Mouse (Mus musculus) neural tube, embryonic 13.5 days (tissue): ENCODE results near the gene Lcn10. TPM values are rescaled to one million over a fixed set of nuclear protein-coding genes. Genes with fewer than 3 reads are reported as not detected.
"Not testable (repeated sequence)": the region's sequence is repeated elsewhere in the genome, so short reads cannot be mapped to it uniquely, and the experiment has no call there.

Source experiments
- ATAC-seq: fragments of 200-750 bp; cut with Nextera tagmentation; 2 replicates; pipeline ENCODE4 v1.8.0; 2017; ENCODE audit warnings: low read depth, mild to moderate bottlenecking, moderate TSS enrichment, moderate library complexity
- H3K27ac ChIP-seq: fragments of 300-500 bp; sonication (generic); replicated peaks from 2 replicates; pipeline ENCODE4 v1.5.1; 2015; ENCODE audit warnings: moderate library complexity, mild to moderate bottlenecking, inconsistent platforms
- H3K27me3 ChIP-seq: fragments of 300-500 bp; sonication (generic); 2 replicates; pipeline ENCODE4 v1.6.1; 2015; ENCODE audit warnings: mild to moderate bottlenecking, inconsistent platforms
- H3K36me3 ChIP-seq: fragments of 300-500 bp; sonication (generic); 2 replicates; pipeline ENCODE4 v1.6.1; 2015; ENCODE audit warnings: mild to moderate bottlenecking, inconsistent platforms
- H3K4me1 ChIP-seq: fragments of 300-500 bp; sonication (generic); replicated peaks from 2 replicates; pipeline ENCODE4 v1.6.1; 2015; ENCODE audit warnings: inconsistent platforms
- H3K4me2 ChIP-seq: fragments of 300-500 bp; sonication (generic); 2 replicates; pipeline ENCODE4 v1.6.1; 2015; ENCODE audit warnings: inconsistent platforms, mild to moderate bottlenecking, moderate library complexity
- H3K4me3 ChIP-seq: fragments of 300-500 bp; sonication (generic); 2 replicates; pipeline ENCODE4 v1.5.1; 2015; ENCODE audit warnings: mild to moderate bottlenecking, inconsistent platforms
- H3K9ac ChIP-seq: fragments of 300-500 bp; sonication (generic); 2 replicates; pipeline ENCODE4 v1.6.1; 2015; ENCODE audit warnings: moderate library complexity, mild to moderate bottlenecking, inconsistent platforms
- H3K9me3 ChIP-seq: fragments of 300-500 bp; sonication (generic); 2 replicates; pipeline ENCODE4 v1.6.1; 2016; ENCODE audit warnings: inconsistent platforms
- WGBS: fragments of 180-500 bp; shearing (Covaris S2); methylation state at CpG from one replicate; pipeline ENCODE4 v1.1.7; 2015; 5-methylcytosine and 5-hydroxymethylcytosine counted together
- polyA plus RNA-seq: library from polyadenylated mRNA; unstranded; fragments of >200 nt; fragmentation: Nextera tagmentation; extraction: Ambion mirVana; gene quantifications from 2 replicates; pipeline ENCODE4 v1.2.1, GENCODE M21; 2015

The Lcn10 gene
- polyA plus RNA-seq, 1 experiment from 2014 or later: not detected

DNA sequence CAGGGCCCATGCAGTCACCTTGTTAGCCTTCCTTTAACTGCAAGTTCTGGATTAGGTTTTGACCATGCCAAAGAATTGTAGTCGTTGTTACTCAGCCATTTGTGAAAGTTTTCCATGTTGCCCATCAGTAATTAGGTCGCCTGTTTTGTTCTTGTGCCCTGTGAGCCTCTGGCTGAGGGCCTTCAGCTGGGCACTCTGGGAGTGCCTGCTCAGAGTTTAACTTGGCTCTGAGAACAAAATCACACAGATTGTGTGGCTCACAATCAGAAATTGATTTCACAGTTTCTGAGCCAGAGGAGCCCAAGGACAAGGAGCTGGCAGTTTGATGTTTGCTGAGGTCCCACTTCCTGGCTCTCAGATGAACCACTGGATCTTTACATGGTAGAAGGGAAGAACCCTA is 27.3 kb downstream of the Lcn10 start:
- H3K4me3 ChIP-seq, H3K4me2 ChIP-seq, H3K9ac ChIP-seq, H3K9me3 ChIP-seq, H3K27ac ChIP-seq, ATAC-seq, H3K36me3 ChIP-seq, H3K27me3 ChIP-seq: not testable (repeated sequence)
- 75% methylated on average over 2 of the region's 2 CpGs for WGBS
- peaks cover 22% of the 10 kb centered on the region for H3K4me1 ChIP-seq

DNA sequence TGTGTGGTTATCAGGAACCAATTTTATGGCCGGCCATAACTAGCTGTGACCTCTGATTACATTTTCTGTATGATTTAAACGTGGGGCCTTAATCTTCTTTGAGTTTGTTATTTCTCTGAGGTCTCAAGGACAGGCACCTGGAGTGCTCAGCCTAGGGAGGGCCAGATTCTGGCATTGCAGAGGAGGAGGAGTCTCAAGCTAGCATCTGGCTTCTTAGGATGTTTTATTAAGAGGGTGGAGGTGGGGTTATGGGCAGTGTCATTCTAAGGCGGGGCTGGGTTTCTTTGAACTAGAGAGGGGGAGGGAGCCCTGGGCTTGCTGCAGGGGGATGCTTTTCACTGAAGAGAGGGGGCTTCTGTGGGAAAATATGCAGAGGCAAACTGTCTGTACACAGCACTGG is 29.1 kb downstream of the Lcn10 start:
- H3K9me3 ChIP-seq, H3K9ac ChIP-seq, H3K4me3 ChIP-seq, H3K27me3 ChIP-seq, H3K4me2 ChIP-seq, H3K36me3 ChIP-seq, H3K27ac ChIP-seq, ATAC-seq: not testable (repeated sequence)
- peaks cover 22% of the 10 kb centered on the region for H3K4me1 ChIP-seq
- 16% methylated on average over 3 of the region's 3 CpGs for WGBS

DNA sequence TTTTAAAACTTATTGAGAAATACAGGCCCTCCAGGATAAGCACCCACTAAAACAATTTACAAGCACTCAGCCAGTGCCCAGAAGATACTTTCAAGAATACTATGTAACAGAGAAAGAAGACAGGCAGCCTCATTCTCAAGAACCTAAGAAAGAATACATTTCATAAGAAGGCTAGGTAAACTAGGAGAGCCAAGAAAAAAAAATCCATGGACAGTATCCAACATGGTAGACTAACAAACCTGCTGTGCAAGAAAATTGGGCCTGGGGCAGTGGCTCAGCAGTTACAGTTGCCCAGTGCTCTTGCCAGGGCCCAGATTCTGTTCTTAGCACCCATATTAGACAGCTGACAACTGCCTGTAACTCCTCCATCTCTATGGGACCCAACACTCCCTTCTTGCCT is 34.7 kb downstream of the Lcn10 start:
- Histone ChIP-seq H3K27ac (no peak overlapping the region), H3K9ac (no peak overlapping the region), H3K4me1 (no peaks in the 10 kb centered on the region), H3K4me2 (no peak overlapping the region), H3K4me3 (no peak overlapping the region), H3K36me3 (no peaks in the 10 kb centered on the region), H3K27me3 (no peaks in the 10 kb centered on the region), H3K9me3 (no peaks in the 10 kb centered on the region)
- ATAC-seq: no peak

DNA sequence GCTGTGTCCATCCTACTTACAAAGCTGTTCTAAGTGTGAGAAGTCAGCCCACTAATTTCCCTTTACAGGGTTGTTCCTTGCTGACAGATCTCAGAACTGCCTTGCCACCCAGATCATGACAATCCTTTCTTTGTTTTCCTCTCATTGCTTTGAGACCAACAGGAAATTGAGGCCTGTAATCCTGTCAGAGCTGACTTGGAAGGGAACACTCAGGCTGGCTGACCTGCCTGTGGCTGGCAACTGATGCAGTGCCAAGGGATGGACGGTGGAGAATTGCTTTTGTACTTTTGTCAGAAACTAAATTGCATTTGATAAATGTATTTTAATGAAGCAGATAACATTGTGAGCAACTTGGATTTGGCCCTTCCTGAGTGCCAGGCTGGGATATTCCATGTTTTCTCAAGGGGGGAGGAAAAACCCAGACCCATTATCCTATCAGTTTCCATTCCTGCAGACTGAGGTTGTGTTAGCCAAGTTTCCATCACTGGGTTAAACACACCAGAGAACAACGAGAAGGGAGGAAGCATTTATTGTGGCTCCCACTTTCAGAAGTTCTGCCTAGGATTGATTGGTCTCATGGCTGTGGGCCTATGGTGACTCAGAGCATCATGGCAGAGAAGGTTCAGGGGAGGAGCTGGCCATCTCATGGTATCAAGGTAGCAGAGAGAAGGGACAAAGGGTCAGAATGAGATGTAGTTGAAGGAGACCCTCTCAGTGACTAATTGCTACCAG is 50.8 kb downstream of the Lcn10 start:
- no peak for ATAC-seq
- no peak overlapping the region for H3K9ac ChIP-seq
- H3K4me3 ChIP-seq: no peak overlapping the region
- H3K27me3 ChIP-seq: no peaks in the 10 kb centered on the region
- H3K9me3 ChIP-seq: no peaks in the 10 kb centered on the region
- no peak overlapping the region for H3K4me2 ChIP-seq
- WGBS: 64% methylated on average over 2 of the region's 2 CpGs
- no peak overlapping the region for H3K27ac ChIP-seq
- no peaks in the 10 kb centered on the region for H3K36me3 ChIP-seq
- no peaks in the 10 kb centered on the region for H3K4me1 ChIP-seq

Other genes starting within 250 kb of the Lcn10 start
- gene Clic3, start 225.9 kb upstream of the Lcn10 start, polyA plus RNA-seq: 2.8 and 3.2 TPM in 2 replicates
- gene Paxx, start 221.6 kb upstream of the Lcn10 start, polyA plus RNA-seq: 85.1 and 97.1 TPM in 2 replicates
- gene Ptgds, start 212.7 kb upstream of the Lcn10 start, polyA plus RNA-seq: 19.7 and 19.9 TPM in 2 replicates
- not detected in 2 replicates for gene Lcn12, start 188.8 kb upstream of the Lcn10 start, polyA plus RNA-seq
- gene Fbxw5, start 182.0 kb upstream of the Lcn10 start, polyA plus RNA-seq: 124 and 129 TPM in 2 replicates
- 5.7 and 8.0 TPM in 2 replicates for gene C8g, start 181.0 kb upstream of the Lcn10 start, polyA plus RNA-seq
- gene Traf2, start 135.8 kb upstream of the Lcn10 start, polyA plus RNA-seq: 19.2 and 20.8 TPM in 2 replicates
- 426 and 453 TPM in 2 replicates for gene Edf1, start 124.9 kb upstream of the Lcn10 start, polyA plus RNA-seq
- 2.5 and 3.4 TPM in 2 replicates for gene Mamdc4, start 107.9 kb upstream of the Lcn10 start, polyA plus RNA-seq
- 180 and 188 TPM in 2 replicates for gene Phpt1, start 107.5 kb upstream of the Lcn10 start, polyA plus RNA-seq
- gene Ajm1, start 101.0 kb upstream of the Lcn10 start, polyA plus RNA-seq: 7.1 and 8.4 TPM in 2 replicates
- 65.7 and 74.3 TPM in 2 replicates for gene Rabl6, start 74.2 kb upstream of the Lcn10 start, polyA plus RNA-seq
- gene Ccdc183, start 65.0 kb upstream of the Lcn10 start, polyA plus RNA-seq: 0.12 and 0.17 TPM in 2 replicates
- 37.7 and 41.2 TPM in 2 replicates for gene Tmem141, start 60.7 kb upstream of the Lcn10 start, polyA plus RNA-seq
- 2.7 and 3.1 TPM in 2 replicates for gene Fcna, start 54.7 kb upstream of the Lcn10 start, polyA plus RNA-seq
- not detected in 2 replicates for gene Lcn8, start 29.6 kb upstream of the Lcn10 start, polyA plus RNA-seq
- gene Lcn5, start 24.8 kb upstream of the Lcn10 start, polyA plus RNA-seq: not detected in 2 replicates
- not detected in 2 replicates for gene Lcn6, start 5.9 kb upstream of the Lcn10 start, polyA plus RNA-seq
- not detected in 2 replicates for gene Obp2a, start 17.3 kb downstream of the Lcn10 start, polyA plus RNA-seq
- 113 and 121 TPM in 2 replicates for gene Bmyc, start 24.0 kb downstream of the Lcn10 start, polyA plus RNA-seq
- gene Obp2b, start 54.3 kb downstream of the Lcn10 start, polyA plus RNA-seq: not detected in 2 replicates
- gene Lcn3, start 82.8 kb downstream of the Lcn10 start, polyA plus RNA-seq: not detected in 2 replicates
- gene Lcn11, start 94.3 kb downstream of the Lcn10 start, polyA plus RNA-seq: not detected in 2 replicates
- gene Gm13539, start 99.5 kb downstream of the Lcn10 start, polyA plus RNA-seq: not detected in 2 replicates
- gene Glt6d1, start 133.1 kb downstream of the Lcn10 start, polyA plus RNA-seq: not detected in 2 replicates
- not detected in 2 replicates for gene Lcn9, start 140.4 kb downstream of the Lcn10 start, polyA plus RNA-seq
- gene Sohlh1, start 164.5 kb downstream of the Lcn10 start, polyA plus RNA-seq: not detected in 2 replicates
- 10.7 and 11.3 TPM in 2 replicates for gene Kcnt1, start 181.0 kb downstream of the Lcn10 start, polyA plus RNA-seq